ENCODE assay signal across 8 mouse cellular contexts in genomic region chr13:17695898-17696580, GRCm38 (mm10). TPM values are rescaled to one million over a fixed set of nuclear protein-coding genes. Genes with fewer than 3 reads are reported as not detected.
DNase-seq lines count a peak whose midpoint lies in the region; ATAC-seq and TF ChIP-seq lines count a peak whose summit lies in the region.

No protein-coding gene starts in this region.

- no peak for TF ChIP-seq POLR2A in CH12.LX (IDR thresholded peaks at IDR 0.05; ENCODE audit: low read depth, low read length)

- no peak for ATAC-seq in heart, embryonic 12.5 days (ENCODE audit: insufficient number of reproducible peaks, low FRiP score)
- peak; percentile 40; the same call in 1 of the 2 replicates for ATAC-seq in erythroblast, adult 5-6 weeks (replicated peaks; ENCODE audit: low FRiP score, poor library complexity, severe bottlenecking)
- no peak for ATAC-seq in liver, embryonic 13.5 days (ENCODE audit: low read depth)

- H3K27me3 ChIP-seq in heart, embryonic 12.5 days (replicated peaks) = no peaks in the 10 kb centered on the region
- H3K27me3 ChIP-seq in CH12.LX (replicated peaks) = no peaks in the 10 kb centered on the region
- no peaks in the 10 kb centered on the region for H3K27me3 ChIP-seq in liver, embryonic 13.5 days

- no peak for TF ChIP-seq CTCF in CH12.LX (conservative IDR thresholded peaks at IDR 0.05 in 1 of 2, IDR thresholded peaks at IDR 0.05 in 1 of 2; ENCODE audit: low read depth in 2 of 2, low read length in 2 of 2)

- no peak for DNase-seq in heart, adult 11 months
- peak; percentile 22 for DNase-seq in CH12.LX (ENCODE audit: extremely low read depth)
- no peak for DNase-seq in liver, embryonic 13.5 days
- DNase-seq in urinary bladder, postnatal 36 days (ENCODE audit: low spot score in 2 of 2) = no peak
- DNase-seq in cerebellum, postnatal 25 days = no peak
- DNase-seq in left cerebral cortex, adult 9 months (ENCODE audit: low spot score in 2 of 2) = no peak

- peak overlapping the region; percentile 91 for H3K27ac ChIP-seq in heart, embryonic 12.5 days (ENCODE audit: poor library complexity, severe bottlenecking)
- 0 out of 2 replicates have a peak overlapping the region, but pooled peaks have one; percentile 50 for H3K27ac ChIP-seq in CH12.LX (ENCODE audit: insufficient read depth, low read depth)
- peak overlapping the region; percentile 92 for H3K27ac ChIP-seq in liver, embryonic 13.5 days

- in situ Hi-C loops in CH12.LX (cut with MboI; ENCODE audit: low pct_ligation_motif_present, low pct_unique_long_range_greater_than_20kb, low sequenced_read_pairs) = no loop called here

- H3K4me3 ChIP-seq in heart, embryonic 12.5 days = peak overlapping the region; percentile 90
- peak overlapping the region; percentile 79 to 88 (median 88) for H3K4me3 ChIP-seq in CH12.LX (replicated peaks in 1 of 3; ENCODE audit: low read depth in 2 of 3, low read length in 2 of 3, poor library complexity in 1 of 3)
- H3K4me3 ChIP-seq in liver, embryonic 13.5 days (replicated peaks) = peak overlapping the region; percentile 87

- dilution Hi-C loops in CH12.LX (cut with MboI; ENCODE audit: extremely low pct_ligation_motif_present, extremely low pct_unique_long_range_greater_than_20kb, low sequenced_read_pairs) = no loop called here

- H3K36me3 ChIP-seq in heart, embryonic 12.5 days = peaks cover 3% of the 10 kb centered on the region; the same call in 1 of the 2 replicates
- peaks cover 0 to 9% of the 10 kb centered on the region in 2 experiments for H3K36me3 ChIP-seq in CH12.LX (replicated peaks in 1 of 2; ENCODE audit: control insufficient read depth in 1 of 2, insufficient read depth in 1 of 2, low read length in 1 of 2)
- H3K36me3 ChIP-seq in liver, embryonic 13.5 days = peaks cover 4% of the 10 kb centered on the region

- H3K4me1 ChIP-seq in heart, embryonic 12.5 days (replicated peaks) = peaks cover 7% of the 10 kb centered on the region
- peaks cover 0 to 14% of the 10 kb centered on the region in 2 experiments; a peak in 2 of 4 replicates for H3K4me1 ChIP-seq in CH12.LX (ENCODE audit: control insufficient read depth in 1 of 2, insufficient read depth in 2 of 2)
- peaks cover 26% of the 10 kb centered on the region for H3K4me1 ChIP-seq in liver, embryonic 13.5 days (replicated peaks)

- WGBS in heart, embryonic 12.5 days = 9% methylated on average over 7 of the region's 7 CpGs
- 2% methylated on average over 7 of the region's 7 CpGs for WGBS in liver, embryonic 13.5 days (ENCODE audit: insufficient replicate concordance)

- H3K9ac ChIP-seq in heart, embryonic 12.5 days = peak overlapping the region; percentile 94
- peak overlapping the region; percentile 97 for H3K9ac ChIP-seq in CH12.LX (ENCODE audit: insufficient read depth, low read depth)
- H3K9ac ChIP-seq in liver, embryonic 13.5 days = peak overlapping the region; percentile 95

- H3K79me2 ChIP-seq in CH12.LX (replicated peaks; ENCODE audit: control insufficient read depth, extremely low read depth, insufficient read depth, poor library complexity, severe bottlenecking) = peaks cover 22% of the 10 kb centered on the region

- no peaks in the 10 kb centered on the region for H3K9me3 ChIP-seq in heart, embryonic 12.5 days (replicated peaks)
- H3K9me3 ChIP-seq in CH12.LX (replicated peaks; ENCODE audit: low read length) = no peaks in the 10 kb centered on the region
- H3K9me3 ChIP-seq in liver, embryonic 13.5 days (replicated peaks) = no peaks in the 10 kb centered on the region

- no peak for TF ChIP-seq RAD21 in CH12.LX (IDR thresholded peaks at IDR 0.05; ENCODE audit: low read depth, low read length)

- peak overlapping the region; percentile 71 for H3K4me2 ChIP-seq in heart, embryonic 12.5 days
- H3K4me2 ChIP-seq in CH12.LX (ENCODE audit: insufficient read depth, low read depth, poor library complexity, severe bottlenecking) = peak overlapping the region; percentile 57; the same call in 1 of the 2 replicates
- H3K4me2 ChIP-seq in liver, embryonic 13.5 days = peak overlapping the region; percentile 74

- no peak for TF ChIP-seq EP300 in CH12.LX (IDR thresholded peaks at IDR 0.05; ENCODE audit: low read length)

TF ChIP-seq in CH12.LX, 34 proteins besides CTCF, POLR2A, EP300 and RAD21:
- TF ChIP-seq SIN3A (IDR thresholded peaks at IDR 0.05; ENCODE audit: low read length) (0 out of 2 replicates have a peak, but pooled peaks have one; percentile 40), KAT2A (IDR thresholded peaks at IDR 0.05; ENCODE audit: insufficient replicate concordance, low read length) (no peak), ZMIZ1 (IDR thresholded peaks at IDR 0.05; ENCODE audit: low read depth, low read length) (no peak)
TF ChIP-seq in CH12.LX: peak in this region for 1.

RNA-seq across cellular contexts. Expression of gene Sugct, which starts 0.7 kb away (rescaled TPM):
- 4.8 and 4.9 TPM in 2 replicates for polyA plus RNA-seq in heart, embryonic 12.5 days (2016; fragmentation: Nextera tagmentation; extraction: Ambion mirVana)
- total RNA-seq in CH12.LX (2012; rRNA removed) = 0.13 and 0.42 TPM in 2 replicates
- 0.57 and 0.87 TPM in 2 replicates for total RNA-seq in CH12.LX (2014; rRNA removed)
- 0.56 and 2.0 TPM in 2 replicates for polyA plus RNA-seq in CH12.LX (2012; ENCODE audit: insufficient read length, low read depth)
- 0.38 TPM in 1 of 2 replicates, not detected in the other for total RNA-seq in erythroblast, adult 5-6 weeks (2015; ENCODE audit: low replicate concordance)
- not detected in 2 replicates for total RNA-seq in erythroblast, adult 5-6 weeks (2017; ENCODE audit: low replicate concordance)
- 2.7 and 2.9 TPM in 2 replicates for polyA plus RNA-seq in liver, embryonic 13.5 days (2015; fragmentation: Nextera tagmentation; extraction: Ambion mirVana)

RNA-seq across cellular contexts. Expression of gene Mplkip, which starts 1.0 kb away (rescaled TPM):
- 35.5 and 36.4 TPM in 2 replicates for polyA plus RNA-seq in heart, embryonic 12.5 days (2016; fragmentation: Nextera tagmentation; extraction: Ambion mirVana)
- total RNA-seq in CH12.LX (2012; rRNA removed) (12.5 and 13.7 TPM in 2 replicates), CH12.LX (2014; rRNA removed) (33.4 and 33.5 TPM in 2 replicates)
- polyA plus RNA-seq in CH12.LX (2012; ENCODE audit: insufficient read length, low read depth) = 16.6 and 30.0 TPM in 2 replicates
- 33.0 and 34.1 TPM in 2 replicates for total RNA-seq in erythroblast, adult 5-6 weeks (2015; ENCODE audit: low replicate concordance)
- total RNA-seq in erythroblast, adult 5-6 weeks (2017; ENCODE audit: low replicate concordance) = 12.5 and 21.8 TPM in 2 replicates
- 33.0 and 34.0 TPM in 2 replicates for polyA plus RNA-seq in liver, embryonic 13.5 days (2015; fragmentation: Nextera tagmentation; extraction: Ambion mirVana)
